Mouse (Mus musculus) layer of hippocampus, postnatal 36 days (tissue): ENCODE data around the gene Smpdl3a. TPM values are rescaled to one million over a fixed set of nuclear protein-coding genes. Genes with fewer than 3 reads are reported as not detected.

ENCODE experiments used
- DNase-seq, 2 experiments: peaks; one replicate each; pipeline ENCODE4 v3.0.0; 2022
- total RNA-seq, 2 experiments: library from RNA; stranded (reverse); gene quantifications; 2 replicates each; pipeline ENCODE4 v1.2.3; 2021

The Smpdl3a gene
- total RNA-seq = 10 to 100 TPM; 24.3 to 26.3 TPM

DNA sequence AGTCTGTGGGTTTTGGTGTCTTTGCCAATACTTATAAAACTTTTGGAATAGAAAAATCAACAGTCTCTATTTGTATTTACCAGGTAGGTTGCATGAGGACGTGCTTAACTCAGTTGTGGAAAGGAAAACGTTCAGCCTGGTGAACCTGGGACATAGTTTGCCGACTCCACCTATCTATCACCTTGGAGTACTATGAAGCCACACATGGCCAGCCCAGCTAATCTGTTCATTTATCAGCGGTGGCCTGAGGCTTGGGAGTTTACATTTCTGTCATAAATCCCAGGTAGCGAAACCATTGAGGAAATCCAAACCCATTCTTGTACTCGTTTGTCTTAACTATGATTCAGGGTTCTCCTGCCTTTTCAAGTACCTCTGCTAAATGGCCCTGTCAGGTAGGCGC is at the start of gene Smpdl3a:
Gene Smpdl3a, plus strand, starts transcription at position 318 of the 400 bp plus-strand sequence.
- DNase-seq = no peak

DNA sequence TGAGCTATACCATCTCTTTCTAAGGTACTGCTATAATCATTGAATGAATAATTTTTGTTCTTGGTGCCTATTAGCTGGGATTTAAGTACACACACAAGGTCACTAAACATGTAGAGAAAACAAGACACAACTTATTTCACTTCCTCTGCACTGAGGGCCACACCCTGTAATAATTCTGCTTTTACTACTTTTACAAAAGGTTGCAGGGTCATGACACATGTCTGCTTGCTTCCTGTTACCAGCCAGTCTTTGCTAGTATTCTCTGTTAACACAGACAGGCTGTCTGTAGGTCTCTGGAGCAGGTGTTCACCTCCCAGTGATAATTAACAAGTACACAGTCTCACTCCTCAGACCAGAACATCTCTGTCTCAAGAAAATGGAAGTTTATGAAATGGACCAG is 48.7 kb upstream of the Smpdl3a start:
- DNase-seq = no peak

DNA sequence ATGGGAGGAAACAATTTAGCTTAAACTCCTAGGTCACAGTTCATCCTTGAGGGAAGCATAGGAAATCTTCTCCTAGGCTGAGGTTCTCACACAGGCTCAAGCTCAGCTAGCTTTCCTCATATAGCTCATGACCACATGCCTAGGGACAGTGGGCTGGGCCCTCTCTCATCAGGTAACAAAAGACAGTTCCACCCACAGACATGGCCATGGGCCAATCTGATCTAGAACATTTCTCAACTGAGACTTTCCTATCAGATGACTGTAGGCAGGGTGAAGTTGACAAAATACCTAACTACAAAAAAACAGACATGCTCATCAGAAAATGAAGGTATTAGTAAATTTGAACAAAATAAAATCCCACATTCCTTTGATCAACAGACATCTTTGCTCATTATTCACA is 47.0 kb upstream of the Smpdl3a start:
- no peak for DNase-seq

DNA sequence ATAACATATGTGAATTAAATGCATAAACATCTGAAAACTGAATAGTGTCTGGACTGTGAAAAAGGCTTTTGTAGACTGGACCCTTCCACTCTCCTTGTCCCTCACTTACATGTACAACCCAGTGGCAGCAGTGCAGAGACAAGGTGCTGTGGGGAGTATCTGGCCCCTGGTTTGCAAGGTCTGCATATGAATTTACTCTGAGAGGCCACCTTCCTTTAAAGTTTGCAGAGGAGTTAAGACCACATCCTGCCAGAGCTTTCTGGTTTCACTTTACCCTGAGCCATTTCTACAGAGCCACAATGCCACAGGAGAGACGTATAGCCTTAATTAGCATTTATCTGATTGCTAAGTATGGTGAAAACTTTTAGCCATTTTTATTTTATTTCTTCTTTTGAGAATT is 40.8 kb upstream of the Smpdl3a start:
- DNase-seq = no peak

DNA sequence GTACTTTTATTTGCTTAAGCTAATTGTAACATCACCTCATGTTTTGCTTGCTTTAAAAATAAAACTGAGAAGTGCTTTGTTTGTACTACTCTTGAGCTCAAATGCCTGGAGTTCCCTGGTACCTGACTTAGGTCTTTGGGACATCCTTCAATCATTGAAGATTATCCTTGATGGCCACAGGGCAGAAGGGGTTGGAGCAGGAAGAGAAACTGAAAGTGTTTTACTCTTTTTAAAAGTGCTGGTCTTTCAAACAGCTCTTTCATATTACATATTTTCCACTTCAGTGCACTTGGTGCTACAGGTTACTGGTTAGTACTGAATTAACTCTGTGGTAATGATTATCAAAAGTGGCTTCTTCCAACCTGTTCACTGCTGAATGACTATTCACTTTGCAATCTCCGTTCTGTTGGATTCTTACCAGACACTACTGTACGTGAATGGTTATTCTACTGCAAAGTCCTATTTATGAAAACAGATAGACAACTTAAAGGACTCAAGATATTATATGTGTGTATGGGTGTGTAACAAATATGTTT is 38.9 kb upstream of the Smpdl3a start:
- no peak for DNase-seq

DNA sequence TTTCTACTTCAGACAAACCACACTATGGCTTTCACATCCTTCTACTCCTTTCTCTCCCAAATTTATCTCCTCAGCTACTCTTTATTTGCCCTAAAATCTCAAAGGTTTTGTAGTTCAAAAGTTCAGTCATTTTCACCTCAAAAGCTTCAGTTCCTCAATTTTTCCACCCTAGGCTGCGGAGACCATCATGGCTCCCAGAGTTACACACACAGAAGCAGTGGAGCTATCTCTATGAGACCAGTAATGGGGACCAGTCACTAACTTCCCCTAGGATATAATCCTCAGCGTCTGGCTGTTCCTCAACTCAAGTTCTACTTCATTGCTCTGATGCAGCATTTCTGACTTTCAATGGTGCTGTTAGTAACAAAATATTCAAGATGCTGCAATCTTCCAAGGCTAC is 35.1 kb upstream of the Smpdl3a start:
- DNase-seq = no peak

DNA sequence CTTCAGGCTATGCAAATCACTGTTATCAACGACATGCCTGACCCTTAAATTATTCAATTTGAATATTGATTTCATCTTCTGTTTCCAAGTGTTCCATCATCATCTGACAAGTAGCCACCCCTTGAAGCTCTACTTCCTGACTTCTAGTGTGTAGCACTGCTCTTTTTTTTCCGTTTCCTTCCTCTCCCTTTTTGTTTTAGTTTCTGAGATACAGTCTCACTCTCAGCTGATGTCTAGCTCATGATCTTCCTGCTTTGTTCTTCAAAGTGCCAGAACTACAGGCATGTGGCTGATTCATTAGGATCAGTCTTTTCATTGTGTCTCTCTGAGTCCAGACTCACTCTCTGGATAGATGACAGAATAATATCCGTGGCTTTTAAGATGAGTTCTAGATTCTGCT is 33.4 kb upstream of the Smpdl3a start:
- DNase-seq = no peak

DNA sequence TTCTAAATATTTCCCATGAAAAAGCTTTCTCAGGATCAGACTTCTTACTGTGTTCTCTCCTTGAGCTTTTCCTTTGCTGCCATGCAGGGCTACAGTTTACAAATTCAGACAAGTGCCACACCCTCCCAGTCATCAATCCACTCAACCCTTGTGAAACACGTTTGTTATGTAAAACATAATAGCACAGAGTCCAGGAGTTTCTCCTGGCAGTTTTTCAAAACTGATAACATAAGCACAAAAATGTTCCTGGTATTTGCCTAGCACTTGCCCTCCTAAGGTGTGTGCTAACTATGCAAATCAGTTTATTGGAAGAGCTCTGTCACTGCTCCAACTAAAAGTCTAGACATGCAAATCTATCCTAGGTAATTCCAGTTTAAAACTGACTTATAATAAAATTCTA is 31.1 kb upstream of the Smpdl3a start:
- no peak for DNase-seq

DNA sequence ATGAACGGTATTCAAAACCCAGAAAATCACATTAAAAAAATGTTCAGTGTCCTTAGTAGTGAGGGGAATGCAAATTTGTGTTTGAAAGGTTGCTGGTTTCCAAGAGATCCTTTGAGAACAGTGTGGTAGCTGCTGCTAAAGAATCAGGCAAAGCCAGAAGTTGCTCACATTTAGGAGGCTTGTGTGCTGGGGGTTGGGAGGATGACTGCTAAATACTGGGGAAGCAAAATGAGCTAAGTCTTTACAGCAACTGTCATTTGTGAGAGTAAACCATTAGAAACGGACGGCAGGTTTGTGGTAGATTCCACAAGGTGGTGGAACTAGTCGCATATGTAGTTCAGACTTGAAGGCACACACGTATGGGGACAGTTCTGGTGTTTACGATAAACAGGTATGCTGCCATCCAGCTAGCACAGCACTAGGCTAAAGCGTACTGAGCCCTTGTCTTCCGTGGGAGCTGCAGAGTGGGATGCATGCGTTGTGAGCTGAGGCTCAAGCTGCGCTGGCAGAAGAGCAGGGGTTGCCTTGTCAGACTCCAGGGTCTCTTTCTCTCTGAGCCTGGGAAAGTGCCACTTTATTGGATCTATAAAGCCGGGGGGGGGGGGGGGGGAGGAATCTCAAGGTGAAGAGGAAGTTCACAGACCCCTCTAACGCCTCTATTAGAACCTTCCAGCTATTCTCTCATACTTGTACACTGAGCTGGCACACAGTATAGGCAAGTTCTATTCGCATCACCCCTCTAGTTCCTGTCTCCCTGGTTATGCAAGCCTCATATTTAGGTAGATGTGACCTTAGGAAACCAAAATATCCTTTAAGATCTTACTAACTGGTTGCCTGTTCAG is 10.6 kb upstream of the Smpdl3a start:
- peak in 1 of 2 experiments; percentile 30 for DNase-seq

DNA sequence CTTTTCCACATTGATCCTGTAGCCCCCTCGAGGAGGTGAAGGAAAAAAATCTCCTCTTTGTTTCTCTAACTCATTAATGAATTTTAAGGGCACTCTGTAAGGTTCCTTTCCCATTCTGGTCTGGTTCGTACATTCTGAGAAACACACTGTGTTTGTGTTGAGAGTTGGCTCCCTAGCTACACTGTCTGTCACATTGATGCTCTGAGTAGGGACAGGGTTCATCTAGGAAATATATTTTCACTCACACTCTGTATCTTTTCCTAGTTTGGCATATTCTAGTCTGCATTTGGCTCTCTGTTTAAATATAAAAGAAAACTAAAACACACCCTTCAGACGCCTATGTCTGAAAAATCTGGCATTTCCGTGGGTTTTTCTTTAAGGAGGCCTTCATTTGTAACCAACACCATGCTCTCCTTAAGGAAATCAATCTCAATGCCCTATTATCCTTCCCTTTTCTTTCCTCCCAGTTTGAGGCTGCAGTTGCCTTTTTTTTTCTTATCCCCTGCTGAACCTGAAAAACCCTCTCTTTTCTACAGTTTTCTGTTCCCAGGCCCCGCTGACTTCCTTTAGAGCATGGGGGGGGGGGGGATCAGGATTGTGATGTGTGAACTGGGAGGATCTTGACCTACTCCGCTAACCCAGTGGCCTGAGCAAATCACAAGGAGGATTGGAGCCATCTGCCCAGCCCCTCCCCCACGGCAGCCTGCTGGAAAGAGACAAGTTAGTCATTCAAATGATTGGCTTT is 9.8 kb upstream of the Smpdl3a start:
- peak; percentile 70 to 75 for DNase-seq

DNA sequence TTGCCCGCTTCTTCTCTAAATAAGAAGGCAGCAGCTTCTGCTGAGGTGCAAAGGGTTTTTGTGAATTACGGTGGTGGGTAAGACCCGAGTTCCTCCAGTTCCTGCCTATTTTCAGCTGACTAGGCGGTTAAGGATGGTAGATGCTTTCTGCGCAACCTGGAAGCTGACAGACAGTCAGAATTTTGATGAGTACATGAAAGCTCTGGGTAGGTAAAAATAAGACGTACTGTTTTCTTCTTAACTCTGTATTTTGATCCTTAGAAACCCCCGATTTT is 9.3 kb upstream of the Smpdl3a start, which contains the start of gene Fabp7:
Gene Fabp7, plus strand, starts transcription at position 6 of the 275 bp plus-strand sequence.
- no peak for DNase-seq

DNA sequence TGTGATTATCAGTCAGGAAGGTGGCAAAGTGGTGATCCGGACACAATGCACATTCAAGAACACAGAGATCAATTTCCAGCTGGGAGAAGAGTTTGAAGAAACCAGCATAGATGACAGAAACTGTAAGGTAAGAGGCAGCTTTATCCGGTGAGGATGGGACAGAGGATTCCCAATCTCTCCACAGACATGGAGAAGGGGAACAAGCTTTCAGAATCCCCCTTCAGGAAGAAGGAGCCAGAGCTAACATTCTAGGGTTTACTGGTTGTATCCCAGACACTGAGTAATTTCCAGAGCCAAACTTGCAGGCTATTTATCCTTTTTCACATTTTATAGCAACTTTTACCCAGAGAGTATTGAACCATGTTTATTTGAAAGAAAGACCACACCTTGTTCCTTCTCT is 8.6 kb upstream of the Smpdl3a start:
- peak in 1 of 2 experiments; percentile 7 for DNase-seq

DNA sequence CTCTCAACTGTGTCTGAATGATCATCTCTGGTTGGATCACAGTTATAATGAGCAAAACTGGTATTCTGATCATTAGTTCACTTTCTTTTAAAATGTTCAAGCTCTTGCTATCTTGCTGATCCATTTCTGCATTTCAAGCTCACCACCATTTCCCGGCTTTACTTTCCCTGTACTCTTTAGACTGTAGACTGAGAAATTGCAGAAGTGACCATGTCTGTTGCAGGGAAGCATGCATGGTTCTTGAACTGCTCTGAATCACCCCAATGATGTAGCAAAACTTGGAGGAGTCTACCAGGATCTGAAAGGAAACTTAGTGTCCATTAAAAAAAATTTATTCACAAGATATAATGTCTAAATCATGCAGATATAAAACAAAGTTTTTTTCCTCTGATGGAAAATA is 1.2 kb upstream of the Smpdl3a start:
- no peak for DNase-seq

DNA sequence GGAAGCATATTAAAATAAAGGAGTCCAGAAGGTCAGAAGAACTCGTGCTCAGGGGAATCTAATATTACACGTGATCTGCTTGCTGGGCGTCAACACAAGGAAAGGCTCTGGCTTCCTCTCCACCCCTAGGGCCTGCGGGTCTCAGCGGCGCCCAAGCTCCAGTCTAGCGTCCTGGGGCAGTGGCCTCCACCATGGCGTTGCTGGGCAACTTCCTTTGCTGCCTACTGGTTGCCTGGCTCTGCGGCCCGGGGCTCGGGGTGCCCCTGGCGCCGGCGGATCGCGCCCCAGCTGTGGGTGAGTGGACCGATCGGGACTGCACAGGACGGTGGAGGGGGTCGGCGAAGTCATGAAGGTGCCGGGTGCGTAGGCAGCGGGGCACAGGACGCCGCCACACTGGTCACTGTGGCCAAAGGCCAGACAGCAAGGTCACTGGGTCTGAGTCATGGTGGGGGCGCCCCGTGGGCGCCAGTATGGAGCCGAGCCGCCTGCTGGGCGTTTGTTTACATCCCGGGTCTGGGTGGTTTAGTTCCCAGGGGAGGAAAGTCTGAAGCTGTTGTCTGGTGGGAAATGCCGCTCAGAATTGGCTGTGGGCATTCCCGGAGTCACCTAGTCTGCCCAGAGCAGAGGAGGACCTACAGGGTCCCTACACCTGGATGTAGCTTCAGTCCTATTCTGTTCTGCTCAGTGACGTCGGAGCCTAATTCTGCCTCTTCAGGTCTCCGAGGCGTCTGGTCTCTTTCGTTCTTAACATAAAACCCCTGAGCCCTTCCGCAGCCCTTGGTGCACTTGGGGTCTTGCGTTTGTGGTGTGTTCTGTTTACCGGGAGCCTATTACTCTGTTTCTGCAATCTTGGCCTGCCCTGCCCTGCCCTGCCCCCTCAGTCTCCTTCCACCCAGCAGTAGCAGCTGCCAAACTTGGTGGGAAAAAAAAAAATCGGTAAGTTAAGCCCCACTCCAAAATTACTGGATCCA is 641 bp downstream of the Smpdl3a start:
- DNase-seq = peak; percentile 21 to 35

DNA sequence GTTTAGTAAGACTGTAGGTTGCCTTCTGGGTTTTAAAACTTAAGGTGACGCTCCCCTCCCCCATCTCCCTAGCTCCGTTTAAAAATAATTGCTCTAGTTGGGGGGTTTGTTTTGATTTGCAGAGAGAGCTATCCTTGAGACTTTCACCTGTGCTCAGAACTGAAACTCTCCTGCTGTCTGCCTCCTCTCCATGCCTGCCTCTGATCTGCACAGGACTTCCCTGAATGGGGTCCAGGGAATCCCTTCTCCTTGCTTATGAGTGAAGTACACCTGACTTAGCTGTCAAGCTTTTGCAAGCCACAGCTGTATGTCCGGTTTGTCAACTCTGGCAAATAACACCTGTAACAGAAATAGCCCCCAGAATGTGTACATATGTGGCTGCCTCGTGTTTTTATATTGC is 1.4 kb downstream of the Smpdl3a start:
- DNase-seq = peak in 1 of 2 experiments; percentile 10

DNA sequence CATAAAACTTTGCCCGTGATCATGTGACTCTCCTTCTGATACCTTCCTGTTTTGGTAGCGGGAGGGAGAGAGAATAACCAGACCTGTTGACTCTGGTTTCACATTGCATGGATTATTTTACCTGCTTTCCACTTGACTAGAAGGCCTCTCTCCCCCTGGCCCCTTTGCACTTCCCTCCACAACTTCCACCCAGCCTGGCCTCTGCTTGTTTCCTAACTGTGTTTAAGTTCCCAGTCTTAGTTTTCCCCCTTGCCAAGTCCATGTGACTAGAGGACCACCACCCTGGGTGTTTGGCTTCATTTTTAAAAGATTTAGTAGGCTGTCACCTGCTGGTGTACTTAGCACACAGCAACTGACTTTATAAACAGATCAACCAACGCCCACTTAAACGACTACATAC is 1.9 kb downstream of the Smpdl3a start:
- peak in 1 of 2 experiments; percentile 3 for DNase-seq

DNA sequence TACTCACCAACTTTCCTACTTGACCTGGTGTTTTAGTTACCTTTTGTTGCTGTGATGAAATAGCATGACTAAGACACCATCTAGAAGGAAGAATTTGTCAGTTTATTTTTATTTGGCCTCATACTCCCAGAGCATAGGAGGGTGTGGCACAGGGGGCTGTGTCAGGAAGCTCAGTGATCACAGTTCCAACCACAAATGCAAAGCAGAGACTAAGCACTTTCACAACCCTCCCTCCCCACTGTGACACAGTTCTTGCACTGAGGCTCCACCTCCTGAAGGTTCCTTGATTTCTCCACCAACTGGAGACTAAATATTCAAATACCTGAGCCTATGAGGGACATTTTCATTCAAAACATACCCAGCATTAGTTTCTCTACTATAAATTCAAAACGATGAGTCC is 5.4 kb downstream of the Smpdl3a start:
- DNase-seq = no peak

DNA sequence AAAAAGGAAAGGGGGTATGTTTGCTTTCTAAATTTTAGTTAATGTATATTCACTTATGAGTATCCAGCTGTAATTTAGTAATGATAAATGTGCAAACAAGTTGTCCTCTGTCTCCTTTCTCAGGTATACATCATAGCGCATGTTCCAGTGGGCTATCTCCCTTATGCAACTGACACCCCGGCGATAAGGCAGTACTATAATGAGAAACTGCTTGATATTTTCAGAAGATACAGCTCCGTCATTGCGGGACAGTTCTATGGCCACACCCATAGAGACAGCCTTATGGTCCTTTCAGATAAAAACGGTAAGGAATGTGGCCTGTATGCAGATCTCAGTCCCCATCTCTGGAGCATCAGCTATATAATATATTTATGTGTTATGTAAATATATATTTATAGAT is 13.6 kb downstream of the Smpdl3a start:
- no peak for DNase-seq

DNA sequence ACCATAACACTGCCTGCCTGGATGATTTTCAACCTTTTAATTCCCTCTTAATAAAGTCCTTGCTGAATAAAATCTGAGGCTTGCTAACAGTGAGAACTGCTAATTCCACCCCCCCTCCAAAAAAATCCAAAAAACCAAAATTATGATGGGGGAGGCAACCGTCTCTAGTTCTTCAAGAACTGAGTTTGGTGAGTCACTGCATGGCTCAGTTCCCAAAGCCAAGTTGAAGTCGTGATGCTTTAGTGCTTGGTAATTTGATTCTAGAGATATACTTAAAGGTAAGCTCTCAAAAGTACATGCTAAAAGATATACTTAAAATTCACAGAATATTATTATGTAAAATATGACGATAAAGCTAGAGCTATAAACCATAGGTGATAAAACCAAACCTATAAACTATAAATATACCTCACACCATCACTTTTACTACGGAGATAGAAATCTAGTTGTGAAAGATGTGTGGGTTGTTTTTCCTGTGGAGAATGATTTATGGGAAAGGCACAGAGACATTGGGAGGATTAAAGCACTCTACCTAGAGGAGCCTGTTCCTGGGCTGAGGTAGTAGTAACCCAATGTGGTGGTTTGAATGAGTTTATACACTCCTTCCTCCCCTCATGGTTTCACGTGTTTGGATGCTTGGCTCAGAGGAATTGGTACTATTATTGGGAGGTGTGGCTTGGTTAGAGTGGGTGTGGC is 18.2 kb downstream of the Smpdl3a start:
- DNase-seq = no peak

DNA sequence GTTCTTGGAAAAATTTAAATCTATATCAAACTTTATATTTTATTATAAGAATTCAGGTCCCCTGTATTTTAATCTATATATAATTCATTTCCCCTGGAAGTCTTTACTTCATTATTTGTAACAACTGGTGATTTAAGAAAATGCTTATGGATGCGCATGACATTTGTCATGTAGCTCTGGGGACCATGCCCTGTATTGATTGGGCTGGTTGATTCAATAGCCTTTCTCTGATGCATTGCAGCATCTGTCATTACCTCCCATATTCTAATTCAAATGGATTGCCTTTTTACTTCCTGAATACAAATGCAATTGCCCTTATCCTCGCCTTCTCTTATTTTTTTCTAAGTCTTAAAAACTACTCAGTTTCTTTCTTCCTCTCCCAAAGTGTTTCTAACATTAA is 20.2 kb downstream of the Smpdl3a start:
- no peak for DNase-seq

DNA sequence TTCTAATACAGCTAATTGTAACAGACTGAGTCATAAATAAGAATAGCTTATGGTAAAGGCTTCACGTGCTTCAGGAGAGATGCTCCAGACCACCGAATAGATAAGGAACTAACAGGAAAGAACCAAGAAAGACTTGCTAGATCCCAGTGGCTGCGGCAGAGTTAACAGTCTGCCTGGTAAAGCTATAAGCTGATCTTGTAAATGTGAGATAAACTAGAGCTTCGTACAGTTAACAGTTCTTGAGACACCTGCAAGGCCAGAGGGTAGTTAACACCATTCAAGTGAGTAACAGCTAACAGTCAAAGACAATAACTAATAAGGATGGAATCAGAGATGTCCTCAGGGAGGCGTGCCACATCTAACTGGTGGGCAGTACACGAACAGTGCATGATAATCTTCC is 21.7 kb downstream of the Smpdl3a start:
- DNase-seq = no peak

DNA sequence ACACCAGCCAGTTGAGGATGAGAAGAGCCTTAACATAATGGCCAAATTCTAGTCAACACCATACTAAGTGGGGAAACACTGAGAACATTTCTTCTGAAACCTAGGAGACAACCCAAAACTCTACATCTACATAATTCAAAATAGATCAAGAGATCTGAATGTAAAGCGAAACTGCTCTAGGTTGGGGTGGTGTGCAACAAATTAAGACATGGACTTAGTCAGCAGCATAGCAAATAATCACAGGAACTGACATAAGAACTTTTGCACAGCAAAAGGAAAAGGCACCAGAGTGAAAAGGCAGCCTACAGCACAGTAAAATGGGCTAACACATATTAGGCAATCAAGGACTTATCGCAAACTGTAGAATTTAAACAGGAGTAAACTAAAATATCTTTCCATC is 25.1 kb downstream of the Smpdl3a start:
- DNase-seq = no peak
